Mouse (Mus musculus) liver, embryonic 14.5 days (tissue): ENCODE measurements at regions not wholly inside any gene's neighbourhood (a gene's known extent, or its start where the extent isn't known, plus 50 kb on each side); places are given as distances from the start of the nearest gene placed in this dataset.

Experiments used
- ATAC-seq: fragments of 200-750 bp; cut with Nextera tagmentation; 2 replicates; pipeline ENCODE4 v1.8.0; 2017; ENCODE audit warnings: moderate number of reproducible peaks, mild to moderate bottlenecking, moderate library complexity; ENCODE audit not compliant: insufficient read depth
- DNase-seq, 3 experiments: peaks; one replicate each; pipeline ENCODE4 v3.0.0-alpha.2; 2012 to 2013; ENCODE audit warnings: low read depth in 3 of 3, low spot score in 3 of 3
- H3K27ac ChIP-seq: fragments of 300-500 bp; sonication (generic); 2 replicates; pipeline ENCODE4 v1.5.1; 2014; ENCODE audit warnings: moderate library complexity, mild to moderate bottlenecking, control low read depth, inconsistent platforms
- H3K27me3 ChIP-seq: fragments of 300-500 bp; sonication (generic); 2 replicates; pipeline ENCODE4 v1.6.1; 2014; ENCODE audit warnings: mild to moderate bottlenecking, low read length, moderate library complexity; ENCODE audit not compliant: control insufficient read depth, insufficient read depth
- H3K36me3 ChIP-seq: fragments of 300-500 bp; sonication (generic); replicated peaks from 2 replicates; pipeline ENCODE4 v1.6.1; 2014; ENCODE audit warnings: low read depth; ENCODE audit not compliant: control insufficient read depth, insufficient read depth
- H3K4me1 ChIP-seq, 2 experiments: fragments of 200-500 bp in 1 of 2; fragments of 300-500 bp in 1 of 2; sonication (generic) in 1 of 2; replicated peaks; 2 replicates each; pipeline ENCODE4 v1.6.1; 2012 to 2014; ENCODE audit warnings: antibody characterized with exemption in 1 of 2, inconsistent platforms in 1 of 2, low read length in 1 of 2; ENCODE audit not compliant: control insufficient read depth in 2 of 2, insufficient read depth in 2 of 2
- H3K4me2 ChIP-seq: fragments of 300-500 bp; sonication (generic); 2 replicates; pipeline ENCODE4 v1.6.1; 2014; ENCODE audit warnings: low read depth, mild to moderate bottlenecking, control low read depth, moderate library complexity
- H3K4me3 ChIP-seq, 2 experiments: fragments of 200-500 bp in 1 of 2; fragments of 300-500 bp in 1 of 2; sonication (generic) in 1 of 2; 2 replicates each; pipeline ENCODE4 v1.5.1; 2012 to 2014; ENCODE audit warnings: low read depth in 2 of 2, low read length in 2 of 2, mild to moderate bottlenecking in 2 of 2, control low read depth in 1 of 2, inconsistent platforms in 1 of 2, moderate library complexity in 1 of 2; ENCODE audit not compliant: insufficient read depth in 1 of 2
- H3K9ac ChIP-seq: fragments of 300-500 bp; sonication (generic); replicated peaks from 2 replicates; pipeline ENCODE4 v1.6.1; 2014; ENCODE audit warnings: mild to moderate bottlenecking, control low read depth, moderate library complexity
- H3K9me3 ChIP-seq: fragments of 300-500 bp; sonication (generic); 2 replicates; pipeline ENCODE4 v1.6.1; 2016; ENCODE audit warnings: low read length, mixed read lengths; ENCODE audit not compliant: control insufficient read depth
- CTCF ChIP-seq: IDR thresholded peaks from 2 replicates; pipeline ENCODE4 v1.5.1; 2016; ENCODE audit warnings: antibody characterized with exemption, low read depth, control low read depth
- EP300 ChIP-seq: IDR thresholded peaks from 2 replicates; pipeline ENCODE4 v1.6.1; 2016; ENCODE audit warnings: antibody characterized with exemption, low read depth
- WGBS: fragments of 180-500 bp; shearing (Covaris S2); extraction: QIAGEN DNeasy Blood & Tissue Kit; methylation state at CpG from one replicate; pipeline ENCODE4 v1.1.7; 2014; ENCODE audit not compliant: insufficient replicate concordance; 5-methylcytosine and 5-hydroxymethylcytosine counted together

DNA sequence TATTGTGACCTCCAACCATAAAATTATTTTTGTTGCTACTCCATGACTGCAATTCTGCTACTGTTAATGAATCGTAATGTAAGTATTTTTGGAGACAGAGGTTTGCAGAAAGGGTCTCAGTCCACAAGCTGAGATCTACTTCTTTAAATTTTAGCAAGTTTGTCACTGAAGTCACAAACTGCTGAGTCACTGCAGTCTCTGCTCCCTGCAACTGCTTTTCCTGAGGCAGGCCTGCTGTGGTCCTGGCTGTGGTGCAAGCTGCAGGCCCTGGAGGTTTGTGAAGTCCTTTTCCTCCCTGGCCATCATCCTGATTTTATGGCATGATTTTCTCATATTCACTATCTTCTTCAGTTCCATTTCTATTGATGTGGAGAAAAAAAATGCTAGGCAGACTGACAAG lies 93.6 kb downstream of the Enkur start:
- no peak overlapping the region for H3K4me2 ChIP-seq
- no peaks in the 10 kb centered on the region for H3K36me3 ChIP-seq
- H3K27ac ChIP-seq: no peak overlapping the region
- 24% methylated on average over 1 of the region's 1 CpGs for WGBS
- H3K27me3 ChIP-seq: no peaks in the 10 kb centered on the region
- DNase-seq: peak in 1 of 3 experiments; percentile 2
- TF ChIP-seq CTCF (no peak), EP300 (no peak)
- H3K9me3 ChIP-seq: no peaks in the 10 kb centered on the region
- H3K4me1 ChIP-seq: no peaks in the 10 kb centered on the region
- no peak overlapping the region for H3K4me3 ChIP-seq
- ATAC-seq: no peak
- H3K9ac ChIP-seq: no peak overlapping the region

- ATAC-seq (no peak), DNase-seq (no peak)
- Histone ChIP-seq H3K9me3 (no peaks in the 10 kb centered on the region), H3K36me3 (no peaks in the 10 kb centered on the region), H3K27me3 (no peaks in the 10 kb centered on the region), H3K4me3 (no peak overlapping the region), H3K4me2 (no peak overlapping the region), H3K27ac (no peak overlapping the region), H3K9ac (no peak overlapping the region), H3K4me1 (no peaks in the 10 kb centered on the region)
- WGBS: 67% methylated on average over 6 of the region's 6 CpGs
- TF ChIP-seq CTCF (no peak), EP300 (no peak)
These were observed 104.8 kb downstream of the Enkur start for GRCm38 (mm10) chr2:21100248-21100808.

DNA sequence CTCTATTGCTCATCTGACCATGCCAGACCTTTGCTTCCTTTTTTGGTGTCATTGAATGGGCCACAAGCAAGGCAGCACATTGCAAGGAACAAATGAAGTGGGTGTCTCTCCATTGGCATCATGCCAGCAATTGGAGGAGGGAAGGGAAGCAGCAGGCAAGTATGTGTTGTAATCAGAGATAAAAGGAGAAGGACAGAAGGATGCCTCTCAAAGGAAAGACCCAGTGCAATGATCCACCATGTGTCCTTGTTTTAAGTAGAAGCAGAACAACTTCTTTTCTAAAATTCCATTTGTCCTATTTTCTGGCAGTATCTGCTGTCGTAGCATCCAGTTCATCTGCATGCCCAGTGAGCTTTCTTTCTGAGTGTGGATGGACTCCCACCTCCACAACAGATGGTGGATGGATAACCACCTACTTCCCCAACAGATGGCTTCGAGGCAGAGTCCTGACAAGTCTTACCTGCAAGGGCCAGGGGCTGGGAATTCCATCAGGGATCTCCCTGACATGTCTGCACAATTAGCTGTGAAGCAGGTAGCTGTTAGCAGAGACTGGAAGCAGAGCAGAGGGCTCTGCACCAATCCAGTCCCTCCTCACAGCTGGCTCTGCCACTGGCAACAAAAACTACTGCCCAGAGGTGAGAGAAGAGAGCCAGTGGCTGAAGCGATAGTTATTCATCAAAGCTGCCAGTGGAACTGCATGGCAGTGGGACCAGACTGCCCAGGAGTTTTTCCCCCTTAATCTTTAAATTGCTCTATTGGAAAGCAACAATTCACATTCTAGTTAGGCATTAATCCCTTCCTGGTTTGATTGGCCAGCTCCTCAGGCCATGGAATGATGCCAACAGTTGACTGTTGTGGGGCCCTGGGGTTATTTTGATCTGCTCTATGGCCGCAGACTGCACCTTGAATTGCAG lies 113.8 kb downstream of the Enkur start:
- no peaks in the 10 kb centered on the region for H3K27me3 ChIP-seq
- no peak for TF ChIP-seq EP300
- H3K4me2 ChIP-seq: no peak overlapping the region
- H3K9ac ChIP-seq: no peak overlapping the region
- H3K9me3 ChIP-seq: no peaks in the 10 kb centered on the region
- no peak overlapping the region for H3K4me3 ChIP-seq
- H3K36me3 ChIP-seq: no peaks in the 10 kb centered on the region
- ATAC-seq: no peak
- H3K4me1 ChIP-seq: no peaks in the 10 kb centered on the region
- DNase-seq: no peak
- H3K27ac ChIP-seq: no peak overlapping the region
- 45% methylated on average over 4 of the region's 4 CpGs for WGBS

GRCm38 (mm10) chr2:21085517-21085916 lies 116.8 kb upstream of the Arhgap21 start:
- TF ChIP-seq CTCF (no peak), EP300 (no peak)
- 20% methylated on average over 5 of the region's 5 CpGs for WGBS
- H3K4me2 ChIP-seq: no peak overlapping the region
- H3K27me3 ChIP-seq: no peaks in the 10 kb centered on the region
- no peak for DNase-seq
- H3K36me3 ChIP-seq: no peaks in the 10 kb centered on the region
- no peak overlapping the region for H3K27ac ChIP-seq
- ATAC-seq: no peak
- H3K4me3 ChIP-seq: no peak overlapping the region
- H3K9ac ChIP-seq: no peak overlapping the region
- H3K9me3 ChIP-seq: no peaks in the 10 kb centered on the region
- H3K4me1 ChIP-seq: no peaks in the 10 kb centered on the region

DNA sequence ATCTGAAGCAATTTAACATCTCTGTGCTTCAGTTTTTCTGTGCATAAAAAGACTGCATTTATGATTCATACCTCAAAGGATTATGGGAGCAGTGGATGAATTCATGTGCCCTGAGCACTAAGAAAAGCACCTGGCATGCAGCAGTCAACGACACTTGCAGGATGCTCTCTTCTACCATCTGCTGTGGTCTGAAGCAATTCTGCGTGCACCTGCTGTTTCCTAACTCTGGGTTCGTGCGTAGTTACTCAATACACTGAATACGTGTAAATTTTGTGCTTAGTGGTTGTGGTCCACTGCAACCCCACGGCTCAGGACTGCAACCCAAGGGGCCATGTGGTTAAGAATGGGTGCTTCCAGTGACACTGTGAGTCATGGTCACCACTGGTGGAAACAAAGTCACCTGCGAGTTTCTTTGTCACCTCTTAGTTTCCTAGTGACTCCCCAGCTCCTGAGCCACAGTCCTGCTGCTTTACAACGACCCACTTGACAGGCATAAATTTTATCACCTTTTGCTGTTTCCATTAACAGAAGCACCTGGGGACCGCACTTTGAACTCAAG lies 98.7 kb upstream of the Arhgap21 start:
- H3K9ac ChIP-seq: no peak overlapping the region
- no peaks in the 10 kb centered on the region for H3K9me3 ChIP-seq
- no peak overlapping the region for H3K4me3 ChIP-seq
- no peak overlapping the region for H3K27ac ChIP-seq
- H3K4me2 ChIP-seq: no peak overlapping the region
- no peak for DNase-seq
- no peak for ATAC-seq
- H3K36me3 ChIP-seq: no peaks in the 10 kb centered on the region
- 55% methylated on average over 9 of the region's 9 CpGs for WGBS
- no peaks in the 10 kb centered on the region for H3K27me3 ChIP-seq
- H3K4me1 ChIP-seq: no peaks in the 10 kb centered on the region
- TF ChIP-seq CTCF (no peak), EP300 (no peak)
